Mouse (Mus musculus): ENCODE measurements at regions not wholly inside any gene's neighbourhood (a gene's known extent, or its start where the extent isn't known, plus 50 kb on each side); places are given as distances from the start of the nearest gene placed in this dataset.

GRCm38 (mm10) chr15:61309452-61310165 lies 386.8 kb upstream of the A1bg start:
- TF ChIP-seq CTCF (IDR thresholded peaks at IDR 0.05; ENCODE audit: low read depth) (no peak), EP300 (optimal IDR thresholded peaks at IDR 0.05) (no peak)
- no peaks in the 10 kb centered on the region for H3K36me3 ChIP-seq (ENCODE audit: control insufficient read depth, insufficient read depth, low read length)
- 68% methylated on average over 6 of the region's 6 CpGs for WGBS
- H3K9ac ChIP-seq (ENCODE audit: low read length), result no peak overlapping the region
- H3K27ac ChIP-seq (replicated peaks), result no peak overlapping the region
- DNase-seq (ENCODE audit: low spot score) (no peak), ATAC-seq (ENCODE audit: low FRiP score, low TSS enrichment) (no peak)
- no peaks in the 10 kb centered on the region for H3K27me3 ChIP-seq (ENCODE audit: control insufficient read depth, insufficient read depth, low read length)
- H3K9me3 ChIP-seq (ENCODE audit: control insufficient read depth, low read length), result no peaks in the 10 kb centered on the region
- no peak overlapping the region for H3K4me2 ChIP-seq (replicated peaks; ENCODE audit: low read depth)
- no peak overlapping the region for H3K4me3 ChIP-seq (ENCODE audit: low read depth, low read length)
- no peaks in the 10 kb centered on the region for H3K4me1 ChIP-seq (replicated peaks; ENCODE audit: control insufficient read depth, insufficient read depth)

GRCm38 (mm10) chr15:61308936-61309335 lies 386.1 kb upstream of the A1bg start:
- WGBS, result 54% methylated on average over 4 of the region's 4 CpGs
- Histone ChIP-seq H3K4me2 (replicated peaks; ENCODE audit: low read depth) (no peak overlapping the region), H3K9me3 (ENCODE audit: control insufficient read depth, low read length) (no peaks in the 10 kb centered on the region), H3K27ac (replicated peaks) (no peak overlapping the region), H3K36me3 (ENCODE audit: control insufficient read depth, insufficient read depth, low read length) (no peaks in the 10 kb centered on the region), H3K4me1 (replicated peaks; ENCODE audit: control insufficient read depth, insufficient read depth) (no peaks in the 10 kb centered on the region), H3K9ac (ENCODE audit: low read length) (no peak overlapping the region), H3K4me3 (ENCODE audit: low read depth, low read length) (no peak overlapping the region), H3K27me3 (ENCODE audit: control insufficient read depth, insufficient read depth, low read length) (no peaks in the 10 kb centered on the region)
- ATAC-seq (ENCODE audit: low FRiP score, low TSS enrichment) (no peak), DNase-seq (ENCODE audit: low spot score) (no peak)
- TF ChIP-seq CTCF (IDR thresholded peaks at IDR 0.05; ENCODE audit: low read depth), result no peak
- no peak for TF ChIP-seq EP300 (optimal IDR thresholded peaks at IDR 0.05)

- no peak for ATAC-seq (ENCODE audit: low FRiP score, low TSS enrichment)
- no peak overlapping the region for H3K9ac ChIP-seq (ENCODE audit: low read length)
Measured at GRCm38 (mm10) chr15:61304546-61304945, 381.7 kb upstream of the A1bg start.

GRCm38 (mm10) chr15:61299796-61300195 lies 377.0 kb upstream of the A1bg start:
- no peaks in the 10 kb centered on the region for H3K9me3 ChIP-seq (ENCODE audit: control insufficient read depth, low read length)
- no peak overlapping the region for H3K4me3 ChIP-seq (ENCODE audit: low read depth, low read length)
- 64% methylated on average over 6 of the region's 6 CpGs for WGBS
- no peaks in the 10 kb centered on the region for H3K27me3 ChIP-seq (ENCODE audit: control insufficient read depth, insufficient read depth, low read length)
- no peak for TF ChIP-seq EP300 (optimal IDR thresholded peaks at IDR 0.05)
- TF ChIP-seq CTCF (IDR thresholded peaks at IDR 0.05; ENCODE audit: low read depth), result no peak
- no peak overlapping the region for H3K9ac ChIP-seq (ENCODE audit: low read length)
- ATAC-seq (ENCODE audit: low FRiP score, low TSS enrichment) (no peak), DNase-seq (ENCODE audit: low spot score) (no peak)
- H3K36me3 ChIP-seq (ENCODE audit: control insufficient read depth, insufficient read depth, low read length), result no peaks in the 10 kb centered on the region
- no peaks in the 10 kb centered on the region for H3K4me1 ChIP-seq (replicated peaks; ENCODE audit: control insufficient read depth, insufficient read depth)
- H3K27ac ChIP-seq (replicated peaks), result no peak overlapping the region
- no peak overlapping the region for H3K4me2 ChIP-seq (replicated peaks; ENCODE audit: low read depth)

More at GRCm38 (mm10) chr15:61304546-61304945, 381.7 kb upstream of the A1bg start:
- no peak for DNase-seq (ENCODE audit: low spot score)
- Histone ChIP-seq H3K9me3 (ENCODE audit: control insufficient read depth, low read length) (no peaks in the 10 kb centered on the region), H3K4me2 (replicated peaks; ENCODE audit: low read depth) (no peak overlapping the region), H3K4me1 (replicated peaks; ENCODE audit: control insufficient read depth, insufficient read depth) (no peaks in the 10 kb centered on the region), H3K27ac (replicated peaks) (no peak overlapping the region), H3K27me3 (ENCODE audit: control insufficient read depth, insufficient read depth, low read length) (no peaks in the 10 kb centered on the region), H3K4me3 (ENCODE audit: low read depth, low read length) (no peak overlapping the region), H3K36me3 (ENCODE audit: control insufficient read depth, insufficient read depth, low read length) (no peaks in the 10 kb centered on the region)
- WGBS, result 64% methylated on average over 3 of the region's 3 CpGs
- TF ChIP-seq EP300 (optimal IDR thresholded peaks at IDR 0.05) (no peak), CTCF (IDR thresholded peaks at IDR 0.05; ENCODE audit: low read depth) (no peak)

GRCm38 (mm10) chr15:61297447-61298208 lies 374.8 kb upstream of the A1bg start:
- 65% methylated on average over 5 of the region's 5 CpGs for WGBS

GRCm38 (mm10) chr15:61294616-61295015 lies 371.8 kb upstream of the A1bg start:
- Histone ChIP-seq H3K4me2 (replicated peaks; ENCODE audit: low read depth) (no peak overlapping the region), H3K36me3 (ENCODE audit: control insufficient read depth, insufficient read depth, low read length) (no peaks in the 10 kb centered on the region), H3K4me3 (ENCODE audit: low read depth, low read length) (no peak overlapping the region), H3K9me3 (ENCODE audit: control insufficient read depth, low read length) (no peaks in the 10 kb centered on the region), H3K4me1 (replicated peaks; ENCODE audit: control insufficient read depth, insufficient read depth) (no peaks in the 10 kb centered on the region), H3K27ac (replicated peaks) (peak overlapping the region; percentile 49; the same call in 1 of the 2 replicates), H3K27me3 (ENCODE audit: control insufficient read depth, insufficient read depth, low read length) (no peaks in the 10 kb centered on the region), H3K9ac (ENCODE audit: low read length) (no peak overlapping the region)
- TF ChIP-seq CTCF (IDR thresholded peaks at IDR 0.05; ENCODE audit: low read depth) (no peak), EP300 (optimal IDR thresholded peaks at IDR 0.05) (no peak)
- DNase-seq (ENCODE audit: low spot score) (no peak), ATAC-seq (ENCODE audit: low FRiP score, low TSS enrichment) (peak; percentile 45; the same call in 1 of the 2 replicates)
- WGBS, result 66% methylated on average over 2 of the region's 2 CpGs

More at GRCm38 (mm10) chr15:61297447-61298208, 374.8 kb upstream of the A1bg start:
- no peak overlapping the region for H3K4me3 ChIP-seq (ENCODE audit: low read depth, low read length)
- no peak overlapping the region for H3K9ac ChIP-seq (ENCODE audit: low read length)
- H3K36me3 ChIP-seq (ENCODE audit: control insufficient read depth, insufficient read depth, low read length), result no peaks in the 10 kb centered on the region
- H3K4me2 ChIP-seq (replicated peaks; ENCODE audit: low read depth), result no peak overlapping the region
- H3K27me3 ChIP-seq (ENCODE audit: control insufficient read depth, insufficient read depth, low read length), result no peaks in the 10 kb centered on the region
- 0 out of 2 replicates have a peak overlapping the region, but pooled peaks have one; percentile 8 for H3K27ac ChIP-seq (replicated peaks)
- ATAC-seq (ENCODE audit: low FRiP score, low TSS enrichment) (no peak), DNase-seq (ENCODE audit: low spot score) (no peak)
- no peaks in the 10 kb centered on the region for H3K4me1 ChIP-seq (replicated peaks; ENCODE audit: control insufficient read depth, insufficient read depth)
- TF ChIP-seq CTCF (IDR thresholded peaks at IDR 0.05; ENCODE audit: low read depth), result no peak
- TF ChIP-seq EP300 (optimal IDR thresholded peaks at IDR 0.05), result peak; percentile 31
- no peaks in the 10 kb centered on the region for H3K9me3 ChIP-seq (ENCODE audit: control insufficient read depth, low read length)

All from stomach, postnatal 0 days (tissue).